Mouse (Mus musculus) liver, postnatal 0 days (tissue): ENCODE measurements around the gene Bmt2. TPM values are rescaled to one million over a fixed set of nuclear protein-coding genes. Genes with fewer than 3 reads are reported as not detected.

Experiments
- ATAC-seq: fragments of 200-750 bp; cut with Nextera tagmentation; 2 replicates; pipeline ENCODE4 v1.8.0; 2017; ENCODE audit warnings: mild to moderate bottlenecking, moderate library complexity
- DNase-seq: peaks from one replicate; pipeline ENCODE4 v3.0.0-alpha.2; 2016
- H3K27ac ChIP-seq: fragments of 300-500 bp; sonication (generic); 2 replicates; pipeline ENCODE4 v1.5.1; 2014; ENCODE audit warnings: antibody characterized with exemption, moderate library complexity, mild to moderate bottlenecking, low read depth
- H3K27me3 ChIP-seq: fragments of 300-500 bp; sonication (generic); 2 replicates; pipeline ENCODE4 v1.6.1; 2014; ENCODE audit warnings: low read length, control low read depth, mixed read lengths; ENCODE audit not compliant: insufficient read depth
- H3K36me3 ChIP-seq: fragments of 300-500 bp; sonication (generic); replicated peaks from 2 replicates; pipeline ENCODE4 v1.6.1; 2014; ENCODE audit warnings: mild to moderate bottlenecking, control low read depth, low read length, moderate library complexity, mixed read lengths; ENCODE audit not compliant: insufficient read depth
- H3K4me1 ChIP-seq: fragments of 300-500 bp; sonication (generic); 2 replicates; pipeline ENCODE4 v1.6.1; 2014; ENCODE audit warnings: antibody characterized with exemption, mild to moderate bottlenecking, control low read depth; ENCODE audit not compliant: insufficient read depth
- H3K4me2 ChIP-seq: fragments of 300-500 bp; sonication (generic); 2 replicates; pipeline ENCODE4 v1.6.1; 2014; ENCODE audit warnings: low read depth, mild to moderate bottlenecking, low read length, moderate library complexity, mixed read lengths
- H3K4me3 ChIP-seq: fragments of 300-500 bp; sonication (generic); 2 replicates; pipeline ENCODE4 v1.5.1; 2014; ENCODE audit warnings: low read depth, low read length
- H3K9ac ChIP-seq: fragments of 300-500 bp; sonication (generic); replicated peaks from 2 replicates; pipeline ENCODE4 v1.6.1; 2014; ENCODE audit warnings: mild to moderate bottlenecking, moderate library complexity
- H3K9me3 ChIP-seq: fragments of 300-500 bp; sonication (generic); 2 replicates; pipeline ENCODE4 v1.6.1; 2016; ENCODE audit warnings: mild to moderate bottlenecking, control low read depth, low read length, mixed read lengths
- CTCF ChIP-seq: sonication (generic); IDR thresholded peaks from 2 replicates; pipeline ENCODE4 v1.5.1; 2016; ENCODE audit warnings: antibody characterized with exemption, low read depth
- EP300 ChIP-seq: IDR thresholded peaks from 2 replicates; pipeline ENCODE4 v1.6.1; 2016; ENCODE audit warnings: antibody characterized with exemption, low read depth, mild to moderate bottlenecking
- whole genome bisulfite sequencing: fragments of 180-500 bp; shearing (Covaris S2); extraction: QIAGEN DNeasy Blood & Tissue Kit; methylation state at CpG from one replicate; pipeline ENCODE4 v1.1.7; 2014; ENCODE audit not compliant: insufficient replicate concordance; 5-methylcytosine and 5-hydroxymethylcytosine counted together
- polyA plus RNA-seq: library from polyadenylated mRNA; unstranded; fragments of >200 nt; fragmentation: Nextera tagmentation; extraction: Ambion mirVana; gene quantifications from 2 replicates; pipeline ENCODE4 v1.2.1, GENCODE M21; 2015

The Bmt2 gene
- polyA plus RNA-seq, 1 experiment from 2014 or later = 3.2 TPM

DNA sequence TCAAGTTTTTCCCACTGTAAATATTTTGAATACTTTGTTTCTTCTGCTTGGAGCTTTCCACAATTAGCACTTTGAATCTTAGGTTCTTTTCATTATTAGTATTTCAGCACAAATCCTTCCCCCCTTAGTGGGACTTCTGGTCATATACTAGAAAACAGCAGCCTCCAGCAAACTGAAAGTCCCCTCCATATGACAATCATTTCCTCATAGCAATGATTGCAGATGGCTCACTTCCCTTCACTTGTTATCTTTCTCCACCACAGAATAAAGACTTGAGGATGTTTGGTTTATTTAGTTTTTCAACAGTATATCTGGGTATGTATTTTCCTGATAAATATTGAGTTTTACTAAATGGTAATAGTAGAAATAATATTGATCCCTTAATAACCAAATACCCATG lies 12.6 kb upstream of the Bmt2 start:
- no peak overlapping the region for H3K27ac ChIP-seq
- no peak overlapping the region for H3K4me3 ChIP-seq
- H3K9ac ChIP-seq = no peak overlapping the region
- H3K4me1 ChIP-seq = no peaks in the 10 kb centered on the region
- ATAC-seq = no peak
- H3K27me3 ChIP-seq = no peaks in the 10 kb centered on the region
- no peaks in the 10 kb centered on the region for H3K9me3 ChIP-seq
- no peak overlapping the region for H3K4me2 ChIP-seq
- no peak for DNase-seq
- H3K36me3 ChIP-seq = no peaks in the 10 kb centered on the region
- TF ChIP-seq EP300 (no peak), CTCF (no peak)

DNA sequence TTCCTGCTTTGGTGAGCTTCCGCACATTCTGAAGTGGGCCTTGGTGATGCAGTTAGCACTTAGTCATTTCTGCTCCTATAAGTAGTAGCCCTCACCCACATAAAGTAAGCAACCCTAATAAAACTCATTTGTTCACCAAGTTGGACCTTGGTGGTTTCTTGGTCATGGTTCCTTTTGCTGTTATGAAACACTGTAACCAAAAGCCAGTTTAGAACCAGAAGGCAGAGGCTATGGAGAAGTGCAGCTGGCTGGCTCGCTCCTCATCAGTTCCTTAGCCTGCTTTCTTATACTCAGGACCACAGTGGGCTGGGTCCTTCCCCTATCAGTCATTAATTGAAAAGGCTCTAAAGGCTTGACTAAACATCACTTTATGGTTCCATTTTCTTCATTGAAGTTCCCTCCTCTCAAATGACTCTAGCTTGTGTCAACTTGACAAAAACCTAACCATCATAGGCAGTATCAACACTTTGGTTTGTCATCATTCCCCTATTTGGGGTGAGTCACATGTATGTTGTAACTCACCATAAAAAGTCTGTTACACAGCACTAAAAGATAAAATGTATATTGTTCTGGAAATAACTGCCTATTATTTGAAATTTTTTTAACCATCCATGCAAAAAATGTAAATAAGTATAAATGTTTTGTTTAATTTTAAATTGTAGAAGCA lies 6.3 kb upstream of the Bmt2 start:
- H3K4me3 ChIP-seq = no peak overlapping the region
- no peaks in the 10 kb centered on the region for H3K4me1 ChIP-seq
- H3K9me3 ChIP-seq = no peaks in the 10 kb centered on the region
- TF ChIP-seq EP300 = no peak
- TF ChIP-seq CTCF = no peak
- WGBS = 80% methylated on average over 2 of the region's 2 CpGs
- no peak overlapping the region for H3K9ac ChIP-seq
- no peak overlapping the region for H3K27ac ChIP-seq
- no peaks in the 10 kb centered on the region for H3K27me3 ChIP-seq
- ATAC-seq = no peak
- H3K4me2 ChIP-seq = no peak overlapping the region
- no peak for DNase-seq
- H3K36me3 ChIP-seq = no peaks in the 10 kb centered on the region

DNA sequence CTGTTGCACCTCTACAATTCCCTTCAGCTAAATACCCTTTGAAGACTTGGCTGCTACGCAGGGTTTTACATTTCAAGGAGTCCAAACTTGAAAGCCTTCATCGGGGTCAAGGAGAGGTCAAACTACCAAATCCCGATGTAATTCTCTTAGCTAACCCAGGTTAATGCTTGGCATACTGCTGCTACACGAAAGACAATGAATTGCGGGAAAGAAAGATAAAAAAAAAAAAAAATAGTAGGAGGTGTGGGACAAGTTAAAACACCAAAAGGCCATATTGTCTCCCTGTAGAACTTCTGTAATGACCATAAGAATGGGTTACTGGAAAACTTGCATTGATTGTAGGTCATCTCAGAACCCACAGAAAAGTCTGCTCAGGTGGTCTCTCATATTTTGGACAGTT lies 583 bp upstream of the Bmt2 start:
- Histone ChIP-seq H3K9me3 (no peaks in the 10 kb centered on the region), H3K27ac (no peak overlapping the region), H3K36me3 (no peaks in the 10 kb centered on the region), H3K4me1 (peaks cover 9% of the 10 kb centered on the region), H3K4me3 (peak overlapping the region; percentile 85), H3K4me2 (peak overlapping the region; percentile 72), H3K9ac (0 out of 2 replicates have a peak overlapping the region, but pooled peaks have one; percentile 17), H3K27me3 (no peaks in the 10 kb centered on the region)
- no peak for TF ChIP-seq CTCF
- TF ChIP-seq EP300 = no peak
- WGBS = 22% methylated on average over 5 of the region's 5 CpGs
- ATAC-seq (no peak), DNase-seq (no peak)

DNA sequence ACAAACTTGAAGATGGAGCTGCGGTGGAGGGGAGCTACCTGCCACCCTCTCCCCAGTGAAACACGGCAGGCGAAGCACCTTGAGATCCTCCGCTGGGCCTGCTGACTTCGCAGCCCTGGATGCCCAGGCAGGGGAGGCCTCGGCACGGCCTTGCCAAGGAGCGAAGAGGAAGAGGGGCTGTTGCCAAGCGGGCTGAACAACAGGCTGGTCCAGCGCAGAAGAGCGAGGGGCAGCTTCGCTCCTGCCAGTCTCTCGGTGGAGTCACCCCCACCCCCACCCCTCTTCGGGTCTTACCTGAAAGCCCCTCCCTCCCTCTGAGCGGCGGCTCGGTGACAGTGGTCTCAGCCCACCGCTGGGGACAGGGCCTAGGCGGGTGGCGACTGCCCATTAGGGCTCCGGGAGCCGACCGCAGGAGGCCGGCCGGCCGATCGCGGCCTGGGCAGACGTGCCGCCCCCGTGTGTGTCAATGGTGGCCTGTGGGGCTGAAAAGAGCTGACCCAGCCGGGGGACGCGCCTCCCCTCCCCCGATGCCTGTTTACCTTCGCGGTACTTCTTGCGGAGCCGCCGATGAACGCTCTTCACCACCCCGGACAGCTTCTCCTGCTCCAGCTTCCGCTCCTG lies 515 bp downstream of the Bmt2 start:
- peaks cover 9% of the 10 kb centered on the region for H3K4me1 ChIP-seq
- peak overlapping the region; percentile 96 for H3K27ac ChIP-seq
- WGBS = under 1% methylated on average over 35 of the region's 43 CpGs
- DNase-seq = no peak
- TF ChIP-seq CTCF (no peak), EP300 (no peak)
- peak overlapping the region; percentile 72 for H3K4me2 ChIP-seq
- peak overlapping the region; percentile 85 for H3K4me3 ChIP-seq
- no peaks in the 10 kb centered on the region for H3K36me3 ChIP-seq
- H3K9ac ChIP-seq = peak overlapping the region; percentile 93
- H3K9me3 ChIP-seq = no peaks in the 10 kb centered on the region
- ATAC-seq = peak; percentile 64
- no peaks in the 10 kb centered on the region for H3K27me3 ChIP-seq

DNA sequence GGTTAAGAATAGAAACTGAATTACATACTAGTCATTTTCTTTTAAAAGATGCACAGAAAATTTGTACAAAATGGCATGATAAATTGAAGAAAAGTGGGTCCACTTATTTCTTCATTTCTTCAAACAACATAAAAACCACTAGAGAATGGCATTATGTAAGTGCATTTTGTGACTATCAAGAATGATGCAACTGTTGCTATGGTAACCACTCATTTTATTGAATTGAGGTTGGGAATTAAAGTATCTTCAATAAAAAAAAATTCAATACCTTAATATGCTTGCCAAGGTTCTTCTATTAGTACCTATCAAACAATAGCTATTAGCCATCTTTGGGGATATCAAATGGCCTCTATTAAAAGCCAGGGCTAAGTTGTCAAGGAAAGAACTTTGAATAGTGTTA lies 1.6 kb downstream of the Bmt2 start:
- Histone ChIP-seq H3K9me3 (no peaks in the 10 kb centered on the region), H3K4me2 (peak overlapping the region; percentile 72), H3K9ac (no peak overlapping the region), H3K27ac (no peak overlapping the region), H3K36me3 (no peaks in the 10 kb centered on the region), H3K4me3 (peak overlapping the region; percentile 85), H3K27me3 (no peaks in the 10 kb centered on the region), H3K4me1 (peaks cover 9% of the 10 kb centered on the region)
- TF ChIP-seq EP300 (no peak), CTCF (no peak)
- DNase-seq (no peak), ATAC-seq (no peak)

DNA sequence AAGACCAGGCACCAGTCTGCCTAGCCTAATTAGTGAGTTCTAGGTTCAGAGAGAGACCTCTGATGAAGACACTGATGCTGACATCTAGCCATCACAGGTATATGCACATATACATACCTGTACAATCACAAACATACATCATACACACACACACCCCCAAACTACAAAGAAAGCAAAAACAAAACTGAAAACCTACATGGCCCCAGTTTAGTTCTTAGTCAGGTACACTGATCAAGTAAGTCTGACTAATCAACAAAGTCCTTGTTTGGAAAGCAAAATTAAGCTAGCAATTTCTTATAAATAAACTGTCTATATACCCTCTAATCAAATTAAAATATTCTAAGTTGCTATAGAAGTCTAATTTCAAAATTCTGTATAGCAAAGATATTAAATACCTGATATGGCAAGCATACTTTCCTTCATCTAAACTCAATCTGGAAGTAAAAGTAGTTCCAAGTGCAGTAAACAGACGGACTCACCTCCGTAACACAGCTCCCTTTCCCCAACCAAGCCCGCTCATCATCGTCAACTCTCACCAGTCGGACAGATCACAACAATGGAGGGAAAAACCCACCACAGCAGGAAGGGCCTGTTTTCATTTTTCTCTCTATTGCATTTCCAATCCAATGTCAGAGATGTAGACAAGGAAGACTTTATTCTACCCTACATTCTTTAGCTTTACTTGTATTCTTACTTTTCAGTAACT lies 3.0 kb downstream of the Bmt2 start:
- H3K4me2 ChIP-seq = no peak overlapping the region
- ATAC-seq (no peak), DNase-seq (no peak)
- no peaks in the 10 kb centered on the region for H3K27me3 ChIP-seq
- no peak overlapping the region for H3K9ac ChIP-seq
- no peak for TF ChIP-seq EP300
- no peak for TF ChIP-seq CTCF
- H3K9me3 ChIP-seq = no peaks in the 10 kb centered on the region
- H3K4me3 ChIP-seq = no peak overlapping the region
- 89% methylated on average over 5 of the region's 5 CpGs for WGBS
- H3K4me1 ChIP-seq = peaks cover 9% of the 10 kb centered on the region
- H3K27ac ChIP-seq = no peak overlapping the region
- H3K36me3 ChIP-seq = no peaks in the 10 kb centered on the region
